Mouse (Mus musculus): ENCODE results near the gene Sgf29.
"Not testable (repeated sequence)": the region's sequence is repeated elsewhere in the genome, so short reads cannot be mapped to it uniquely, and the experiment has no call there.

Sgf29 gene

GRCm38 (mm10) chr7:126642545-126643243, 6.4 kb upstream of the Sgf29 start:
- DNase-seq, result no peak

- DNase-seq, result peak; percentile 52
These were observed 5.9 kb upstream of the Sgf29 start for GRCm38 (mm10) chr7:126643244-126643617.

GRCm38 (mm10) chr7:126644345-126644744, 4.8 kb upstream of the Sgf29 start:
- DNase-seq, result no peak

DNA sequence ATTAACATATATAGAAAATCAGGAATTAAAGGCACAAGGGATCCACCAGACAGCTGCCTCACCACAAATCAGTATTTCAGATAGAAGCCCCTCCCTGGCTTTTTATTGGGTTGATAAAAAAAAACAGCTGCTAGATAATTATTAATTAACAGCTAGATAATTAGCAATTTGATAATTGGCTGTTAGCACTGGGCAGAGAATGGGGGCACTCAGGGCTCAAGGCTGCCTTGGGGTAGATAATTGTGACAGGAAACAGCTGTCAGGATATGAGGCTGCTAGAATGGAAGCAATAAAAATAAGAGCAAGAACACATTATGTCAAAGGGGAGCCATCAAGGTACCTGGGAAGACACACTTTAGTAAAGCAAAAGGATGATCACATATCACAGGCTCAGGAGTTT, 4.2 kb upstream of the Sgf29 start:
- DNase-seq, result no peak

DNA sequence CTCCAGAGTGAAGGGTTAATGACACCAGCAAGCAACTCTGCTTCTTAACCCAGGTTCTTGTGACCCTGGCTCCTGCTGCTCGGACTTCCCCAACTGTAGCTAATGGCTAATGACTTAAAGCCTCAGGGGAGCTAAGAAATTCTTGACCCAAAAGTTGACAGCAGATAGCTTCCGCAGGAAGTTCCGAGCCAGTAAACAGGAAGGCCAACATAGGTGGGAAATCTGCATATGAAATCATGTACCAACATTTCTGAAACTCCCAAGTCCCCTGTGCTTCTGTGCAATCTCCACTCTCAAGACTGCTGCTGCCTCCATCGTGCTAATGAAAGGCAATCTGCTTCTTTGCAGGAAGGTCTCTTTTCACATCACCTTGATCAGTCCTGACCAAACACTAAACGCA, 3.4 kb upstream of the Sgf29 start:
- no peak for DNase-seq

DNA sequence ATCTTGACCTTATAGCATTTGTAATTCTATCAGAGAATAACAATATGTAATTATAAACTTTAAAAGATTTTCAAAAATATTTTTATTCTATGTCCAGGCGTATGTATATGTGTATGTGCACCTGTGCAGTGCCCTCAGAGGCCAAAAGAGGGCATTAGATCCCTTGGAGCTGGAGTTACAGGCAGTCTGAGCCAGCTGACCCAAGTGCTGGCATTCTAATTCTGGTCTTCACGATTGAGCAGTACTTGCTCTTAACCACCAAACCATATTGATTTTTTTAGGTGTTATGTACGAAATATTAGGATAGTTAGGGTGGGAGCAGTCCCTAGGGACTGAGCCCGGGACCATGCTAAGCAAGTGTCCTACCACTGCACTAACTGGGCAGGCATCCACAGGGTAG, 623 bp upstream of the Sgf29 start:
- DNase-seq, result no peak

GRCm38 (mm10) chr7:126650852-126651251, 1.7 kb downstream of the Sgf29 start:
- no peak for DNase-seq

DNA sequence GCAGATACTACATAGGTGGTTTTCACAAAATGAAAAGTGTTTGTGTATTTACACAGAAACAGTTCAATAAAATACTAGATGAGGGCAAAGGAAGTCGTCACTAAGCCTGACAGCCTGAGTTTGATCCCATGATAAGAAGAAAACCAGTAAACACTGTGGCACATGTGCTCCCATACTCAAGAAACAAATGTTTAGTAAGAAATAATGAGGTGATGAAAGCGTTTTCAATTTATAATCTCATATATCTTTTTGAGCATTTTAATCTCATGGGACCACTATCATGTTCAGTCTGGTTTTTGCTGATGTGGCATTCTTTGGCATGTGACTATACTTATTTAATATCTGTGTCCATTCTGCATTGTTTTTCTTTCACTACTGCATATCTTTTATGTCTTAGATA, 4.9 kb downstream of the Sgf29 start:
- no peak for DNase-seq

DNA sequence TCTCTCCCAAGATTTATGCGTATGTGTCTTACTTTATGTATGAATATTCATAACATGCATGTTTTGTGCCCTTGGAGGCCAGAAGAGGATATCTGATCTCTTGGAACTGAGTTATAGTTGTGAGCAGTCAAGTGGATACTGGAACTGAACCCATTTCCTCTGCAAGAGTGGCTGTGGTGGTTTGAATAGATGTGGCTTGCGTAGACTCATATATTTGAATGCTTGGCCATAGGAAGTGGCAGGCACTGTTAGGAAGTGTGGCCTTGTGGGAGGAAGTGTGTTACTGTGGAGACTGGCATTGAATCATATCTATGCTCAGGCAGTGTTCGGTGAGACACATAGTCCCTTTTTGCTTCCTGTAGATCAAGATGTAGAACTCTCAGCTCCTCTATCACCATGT, 6.6 kb downstream of the Sgf29 start:
- no peak for DNase-seq

DNA sequence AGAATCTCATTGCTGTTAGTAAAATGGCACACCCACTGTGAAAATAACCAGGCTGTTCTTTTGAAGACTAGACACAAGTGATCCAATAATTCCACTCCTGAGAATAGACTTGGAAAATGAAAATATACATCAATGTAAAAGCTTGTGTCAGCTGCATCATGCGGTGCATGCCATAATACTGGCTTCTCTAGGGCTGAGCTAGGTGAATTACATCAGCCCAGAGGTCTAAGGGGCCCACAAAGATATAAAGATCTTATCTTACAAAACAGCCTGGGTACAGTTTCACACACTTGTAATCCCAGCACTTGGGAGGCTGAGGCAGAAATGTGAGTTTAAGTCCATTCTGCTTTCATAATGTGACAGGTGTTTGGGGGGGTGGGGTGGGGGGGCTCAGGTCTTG, 8.4 kb downstream of the Sgf29 start:
- DNase-seq, result no peak

- no peak for DNase-seq
These were observed 10.7 kb downstream of the Sgf29 start for GRCm38 (mm10) chr7:126659771-126660170.

DNA sequence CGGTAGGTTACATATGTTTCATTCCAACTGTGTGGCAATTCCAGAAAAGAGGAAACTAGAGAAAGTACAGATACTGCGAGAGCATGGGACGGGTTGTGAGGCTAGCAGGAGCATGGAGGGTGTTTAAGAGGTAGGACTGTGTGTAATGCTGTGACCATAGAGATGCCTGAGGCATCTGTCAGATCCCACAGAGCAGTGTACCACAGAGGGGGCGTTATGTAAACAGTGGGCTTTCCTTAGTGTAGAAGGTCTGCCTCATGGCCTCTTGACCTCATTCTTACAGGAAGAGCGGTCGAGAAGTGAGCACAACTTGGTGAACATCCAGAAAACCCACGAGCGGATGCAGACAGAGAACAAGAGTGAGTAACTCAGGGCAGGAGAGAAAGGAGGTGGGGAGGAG, 14.5 kb downstream of the Sgf29 start:
- DNase-seq, result no peak

GRCm38 (mm10) chr7:126665269-126665668, 16.2 kb downstream of the Sgf29 start:
- no peak for DNase-seq

- no peak for DNase-seq
These were observed 18.5 kb downstream of the Sgf29 start for GRCm38 (mm10) chr7:126667495-126668090.

DNA sequence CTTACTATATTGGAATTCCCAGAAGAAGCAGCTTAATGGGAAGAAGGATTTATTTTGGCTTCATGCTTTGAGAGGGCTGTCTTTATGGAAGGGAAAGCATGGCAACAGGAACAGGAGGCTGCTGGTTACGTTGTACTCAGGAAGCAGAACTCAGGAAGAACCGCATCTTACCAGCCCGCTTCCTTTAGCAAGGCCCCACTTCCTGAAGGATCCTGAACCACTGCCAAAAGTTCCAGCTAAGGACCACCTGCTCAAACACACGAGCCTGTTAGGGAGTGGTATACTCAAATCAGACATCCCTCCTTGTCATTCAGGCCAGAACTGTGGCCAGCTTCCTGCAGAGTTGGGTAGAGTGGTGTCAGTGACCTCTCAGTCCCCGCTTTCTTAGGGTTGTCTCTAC, 19.3 kb downstream of the Sgf29 start:
- DNase-seq, result no peak

GRCm38 (mm10) chr7:126670152-126670551, 21.0 kb downstream of the Sgf29 start:
- no peak for DNase-seq

- no peak for DNase-seq
These were observed 23.0 kb downstream of the Sgf29 start for GRCm38 (mm10) chr7:126672111-126672510.

DNA sequence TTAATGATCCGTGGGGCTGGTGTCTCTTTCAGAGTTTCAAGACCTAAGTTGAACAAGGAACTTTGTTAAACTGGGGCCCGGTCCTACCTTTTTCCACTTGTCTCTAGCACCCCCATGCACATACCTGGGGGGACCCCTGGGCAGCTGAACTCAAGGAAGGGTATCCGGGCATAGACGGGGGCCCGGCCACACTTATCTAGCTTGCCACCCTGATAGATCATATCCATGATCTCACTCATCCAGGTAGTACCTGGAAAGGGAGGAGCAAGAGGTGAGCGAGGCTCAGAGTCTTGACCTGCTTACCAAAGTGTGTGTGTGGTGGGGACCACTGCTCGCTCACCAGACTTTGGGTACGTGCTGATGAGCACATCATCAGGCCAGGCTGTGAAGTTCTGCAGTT, 26.0 kb downstream of the Sgf29 start:
- no peak for DNase-seq

GRCm38 (mm10) chr7:126676207-126676606, 27.1 kb downstream of the Sgf29 start, which contains the start of gene Sult1a1:
Gene Sult1a1, minus strand, starts transcription at chr7:126676432.
- no peak for DNase-seq

GRCm38 (mm10) chr7:126676631-126677220, 27.6 kb downstream of the Sgf29 start:
- no peak for DNase-seq

- DNase-seq, result no peak
These were observed 29.6 kb downstream of the Sgf29 start for GRCm38 (mm10) chr7:126678545-126679341.

DNA sequence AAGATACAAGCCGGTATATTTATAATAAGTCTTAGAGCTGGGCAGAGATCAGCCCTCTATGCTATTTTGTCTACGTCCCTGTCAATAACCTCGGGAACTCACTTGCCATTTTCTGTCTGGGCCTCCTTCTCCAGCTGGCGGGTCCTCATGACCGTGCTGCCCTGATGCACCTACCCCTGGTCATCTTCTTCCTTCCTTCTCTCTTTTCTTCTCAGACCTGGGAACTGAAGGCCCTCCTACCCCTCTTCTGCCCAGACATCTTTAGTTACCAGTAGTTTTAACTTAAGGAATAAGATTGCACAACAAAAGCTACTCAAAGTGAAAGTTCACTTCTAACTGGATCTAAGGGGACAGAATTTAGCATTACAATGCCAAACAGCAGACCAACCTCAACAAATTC, 30.6 kb downstream of the Sgf29 start:
- DNase-seq, result no peak

DNA sequence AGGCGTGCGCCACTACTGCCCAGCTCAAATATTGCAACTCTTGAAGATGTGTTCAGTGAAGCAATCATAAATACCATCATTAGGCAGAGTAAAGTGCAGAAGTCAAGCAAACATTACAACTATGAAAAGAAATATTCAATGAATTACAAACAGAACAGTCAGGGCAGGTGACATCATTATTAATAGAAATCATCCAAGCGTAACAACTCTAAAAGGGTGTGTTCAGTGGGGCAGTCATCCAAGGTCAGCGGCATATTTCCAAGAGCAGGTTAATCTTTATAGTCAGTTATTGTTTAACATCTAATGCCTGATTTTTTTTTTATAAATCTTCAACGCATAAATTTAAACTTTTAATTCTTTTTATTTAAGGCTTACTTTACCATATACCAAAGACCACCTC, 32.1 kb downstream of the Sgf29 start:
- DNase-seq, result no peak

GRCm38 (mm10) chr7:126688156-126688555, 39.0 kb downstream of the Sgf29 start:
- not testable (repeated sequence) for DNase-seq
